Mouse (Mus musculus): Measurements from ENCODE around the gene Vsir.

DNA sequence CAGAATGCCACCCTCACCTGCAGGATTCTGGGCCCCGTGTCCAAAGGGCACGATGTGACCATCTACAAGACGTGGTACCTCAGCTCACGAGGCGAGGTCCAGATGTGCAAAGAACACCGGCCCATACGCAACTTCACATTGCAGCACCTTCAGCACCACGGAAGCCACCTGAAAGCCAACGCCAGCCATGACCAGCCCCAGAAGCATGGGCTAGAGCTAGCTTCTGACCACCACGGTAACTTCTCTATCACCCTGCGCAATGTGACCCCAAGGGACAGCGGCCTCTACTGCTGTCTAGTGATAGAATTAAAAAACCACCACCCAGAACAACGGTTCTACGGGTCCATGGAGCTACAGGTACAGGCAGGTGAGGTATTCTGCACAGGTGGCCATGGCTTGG lies 11.2 kb downstream of the Vsir start:
- no peak for TF ChIP-seq CTCF (IDR thresholded peaks at IDR 0.05; ENCODE audit: control insufficient read depth, insufficient read depth, low read length)
- no peak for TF ChIP-seq POLR2A (IDR thresholded peaks at IDR 0.05; ENCODE audit: borderline replicate concordance, control insufficient read depth, low read depth, low read length)

All from bone marrow, adult 2 months (tissue).